Mouse (Mus musculus): ENCODE data around the gene Ppp1r35. TPM values are rescaled to one million over a fixed set of nuclear protein-coding genes. Genes with fewer than 3 reads are reported as not detected.

The Ppp1r35 gene
- polyA plus RNA-seq, 1 experiment: 120 TPM

- DNase-seq: no peak
- no peaks in the 10 kb centered on the region for H3K27me3 ChIP-seq (ENCODE audit: control insufficient read depth, insufficient read depth, low read length)
- no peak for TF ChIP-seq CTCF (IDR thresholded peaks at IDR 0.05; ENCODE audit: borderline replicate concordance, control insufficient read depth, extremely low read depth, insufficient read depth, low read length, poor library complexity)
- TF ChIP-seq POLR2A (IDR thresholded peaks at IDR 0.05; ENCODE audit: control insufficient read depth, extremely low read depth, insufficient read depth, low read length, poor library complexity): no peak
- no peak overlapping the region for H3K4me3 ChIP-seq (ENCODE audit: control insufficient read depth, insufficient read depth, low read length)
- WGBS: 50% methylated on average over 6 of the region's 6 CpGs
- H3K27ac ChIP-seq (ENCODE audit: control insufficient read depth, insufficient read depth, low read length): no peak overlapping the region
- no peaks in the 10 kb centered on the region for H3K36me3 ChIP-seq (ENCODE audit: control insufficient read depth, insufficient read depth, low read length)
- no peaks in the 10 kb centered on the region for H3K4me1 ChIP-seq (replicated peaks; ENCODE audit: control insufficient read depth, insufficient read depth, low read length)
Measured at GRCm38 (mm10) chr5:137823455-137824045, 44.9 kb downstream of the Ppp1r35 start.

DNA sequence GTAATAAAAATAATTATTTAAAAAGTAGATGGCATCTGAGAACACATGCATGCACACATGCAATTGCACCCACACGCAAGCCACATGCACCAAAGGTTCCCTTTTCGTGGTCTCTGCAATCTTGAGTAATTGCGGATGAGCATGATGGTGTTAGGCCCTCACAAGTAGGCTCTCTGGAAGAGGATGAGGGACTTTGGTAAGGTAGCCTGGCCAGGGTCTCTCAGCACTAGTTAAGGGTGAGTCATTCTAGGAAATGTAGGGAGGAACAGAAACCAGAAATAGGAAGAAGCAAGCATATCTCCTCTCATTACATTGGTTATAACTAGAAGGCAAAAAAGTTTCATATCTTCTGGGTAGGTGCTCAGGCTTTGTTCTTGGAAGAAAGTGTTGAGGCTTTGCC is 46.4 kb downstream of the Ppp1r35 start:
- WGBS: 61% methylated on average over 3 of the region's 3 CpGs
- no peak for DNase-seq
- Histone ChIP-seq H3K36me3 (ENCODE audit: control insufficient read depth, insufficient read depth, low read length) (no peaks in the 10 kb centered on the region), H3K27ac (ENCODE audit: control insufficient read depth, insufficient read depth, low read length) (no peak overlapping the region), H3K4me1 (replicated peaks; ENCODE audit: control insufficient read depth, insufficient read depth, low read length) (no peaks in the 10 kb centered on the region), H3K27me3 (ENCODE audit: control insufficient read depth, insufficient read depth, low read length) (no peaks in the 10 kb centered on the region), H3K4me3 (ENCODE audit: control insufficient read depth, insufficient read depth, low read length) (no peak overlapping the region)
- no peak for TF ChIP-seq POLR2A (IDR thresholded peaks at IDR 0.05; ENCODE audit: control insufficient read depth, extremely low read depth, insufficient read depth, low read length, poor library complexity)

DNA sequence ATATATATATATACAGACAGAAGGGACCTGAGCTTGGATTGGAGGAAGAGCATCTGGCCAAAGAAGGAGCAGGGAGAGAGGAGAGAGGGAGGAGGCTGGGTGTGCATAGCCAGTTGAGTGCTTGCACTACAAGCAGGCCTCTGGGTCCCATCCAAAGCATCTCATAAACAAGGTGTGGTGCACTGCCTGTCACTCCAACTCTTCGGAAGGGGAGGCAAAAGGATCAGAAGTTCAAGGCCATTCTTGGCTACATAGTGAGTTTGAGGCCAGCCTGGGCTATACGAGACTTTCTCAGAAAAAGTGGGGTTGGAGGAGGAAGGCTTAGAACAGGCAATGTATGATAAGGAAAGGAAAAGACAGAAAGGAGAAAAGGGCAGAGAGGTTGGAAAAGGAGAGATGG is 47.3 kb downstream of the Ppp1r35 start:
- H3K36me3 ChIP-seq (ENCODE audit: control insufficient read depth, insufficient read depth, low read length): no peaks in the 10 kb centered on the region
- H3K4me3 ChIP-seq (ENCODE audit: control insufficient read depth, insufficient read depth, low read length): no peak overlapping the region
- no peak overlapping the region for H3K27ac ChIP-seq (ENCODE audit: control insufficient read depth, insufficient read depth, low read length)
- H3K4me1 ChIP-seq (replicated peaks; ENCODE audit: control insufficient read depth, insufficient read depth, low read length): no peaks in the 10 kb centered on the region
- 95% methylated on average over 2 of the region's 2 CpGs for WGBS
- no peak for DNase-seq
- TF ChIP-seq CTCF (IDR thresholded peaks at IDR 0.05; ENCODE audit: borderline replicate concordance, control insufficient read depth, extremely low read depth, insufficient read depth, low read length, poor library complexity) (no peak), POLR2A (IDR thresholded peaks at IDR 0.05; ENCODE audit: control insufficient read depth, extremely low read depth, insufficient read depth, low read length, poor library complexity) (no peak)
- no peaks in the 10 kb centered on the region for H3K27me3 ChIP-seq (ENCODE audit: control insufficient read depth, insufficient read depth, low read length)

- Histone ChIP-seq H3K27ac (ENCODE audit: control insufficient read depth, insufficient read depth, low read length) (no peak overlapping the region), H3K27me3 (ENCODE audit: control insufficient read depth, insufficient read depth, low read length) (no peaks in the 10 kb centered on the region), H3K36me3 (ENCODE audit: control insufficient read depth, insufficient read depth, low read length) (no peaks in the 10 kb centered on the region), H3K4me1 (replicated peaks; ENCODE audit: control insufficient read depth, insufficient read depth, low read length) (no peaks in the 10 kb centered on the region), H3K4me3 (ENCODE audit: control insufficient read depth, insufficient read depth, low read length) (no peak overlapping the region)
- TF ChIP-seq POLR2A (IDR thresholded peaks at IDR 0.05; ENCODE audit: control insufficient read depth, extremely low read depth, insufficient read depth, low read length, poor library complexity): no peak
- no peak for TF ChIP-seq CTCF (IDR thresholded peaks at IDR 0.05; ENCODE audit: borderline replicate concordance, control insufficient read depth, extremely low read depth, insufficient read depth, low read length, poor library complexity)
- WGBS: 63% methylated on average over 7 of the region's 7 CpGs
- DNase-seq: no peak
Measured at GRCm38 (mm10) chr5:137826421-137826820, 47.8 kb downstream of the Ppp1r35 start.

- 78% methylated on average over 6 of the region's 6 CpGs for WGBS
- no peak overlapping the region for H3K27ac ChIP-seq (ENCODE audit: control insufficient read depth, insufficient read depth, low read length)
Measured at GRCm38 (mm10) chr5:137828694-137829093, 50.0 kb downstream of the Ppp1r35 start.

More at GRCm38 (mm10) chr5:137828694-137829093, 50.0 kb downstream of the Ppp1r35 start:
- Histone ChIP-seq H3K4me1 (replicated peaks; ENCODE audit: control insufficient read depth, insufficient read depth, low read length) (no peaks in the 10 kb centered on the region), H3K27me3 (ENCODE audit: control insufficient read depth, insufficient read depth, low read length) (no peaks in the 10 kb centered on the region), H3K36me3 (ENCODE audit: control insufficient read depth, insufficient read depth, low read length) (no peaks in the 10 kb centered on the region), H3K4me3 (ENCODE audit: control insufficient read depth, insufficient read depth, low read length) (no peak overlapping the region)
- TF ChIP-seq CTCF (IDR thresholded peaks at IDR 0.05; ENCODE audit: borderline replicate concordance, control insufficient read depth, extremely low read depth, insufficient read depth, low read length, poor library complexity) (no peak), POLR2A (IDR thresholded peaks at IDR 0.05; ENCODE audit: control insufficient read depth, extremely low read depth, insufficient read depth, low read length, poor library complexity) (no peak)
- no peak for DNase-seq

Other genes with a start within 250 kb of the Ppp1r35 start
- not detected in 2 replicates for gene Epo, start 245.6 kb upstream of the Ppp1r35 start, polyA plus RNA-seq (2012; rRNA removed)
- 1,444 and 1,492 TPM in 2 replicates for gene Gnb2, start 245.3 kb upstream of the Ppp1r35 start, polyA plus RNA-seq (2012; rRNA removed)
- gene Actl6b, start 225.3 kb upstream of the Ppp1r35 start, polyA plus RNA-seq (2012; rRNA removed): 0.20 TPM in 1 of 2 replicates, not detected in the other
- 0.49 and 2.4 TPM in 2 replicates for gene Tfr2, start 209.0 kb upstream of the Ppp1r35 start, polyA plus RNA-seq (2012; rRNA removed)
- gene Mospd3, start 177.8 kb upstream of the Ppp1r35 start, polyA plus RNA-seq (2012; rRNA removed): 252 and 273 TPM in 2 replicates
- 21.9 and 29.7 TPM in 2 replicates for gene Pcolce, start 165.1 kb upstream of the Ppp1r35 start, polyA plus RNA-seq (2012; rRNA removed)
- gene Fbxo24, start 149.8 kb upstream of the Ppp1r35 start, polyA plus RNA-seq (2012; rRNA removed): 0.27 and 0.31 TPM in 2 replicates
- 576 and 587 TPM in 2 replicates for gene Lrch4, start 149.7 kb upstream of the Ppp1r35 start, polyA plus RNA-seq (2012; rRNA removed)
- gene Gm20605, start 149.7 kb upstream of the Ppp1r35 start, polyA plus RNA-seq (2012; rRNA removed): 149 and 153 TPM in 2 replicates
- gene Sap25, start 137.5 kb upstream of the Ppp1r35 start, polyA plus RNA-seq (2012; rRNA removed): 576 and 646 TPM in 2 replicates
- 2.2 and 2.5 TPM in 2 replicates for gene Irs3, start 133.1 kb upstream of the Ppp1r35 start, polyA plus RNA-seq (2012; rRNA removed)
- gene Agfg2, start 94.1 kb upstream of the Ppp1r35 start, polyA plus RNA-seq (2012; rRNA removed): 205 and 213 TPM in 2 replicates
- 97.2 and 110 TPM in 2 replicates for gene Nyap1, start 37.2 kb upstream of the Ppp1r35 start, polyA plus RNA-seq (2012; rRNA removed)
- 670 and 672 TPM in 2 replicates for gene Tsc22d4, start 33.1 kb upstream of the Ppp1r35 start, polyA plus RNA-seq (2012; rRNA removed)
- 81.9 and 87.5 TPM in 2 replicates for gene Mepce, start 8.8 kb downstream of the Ppp1r35 start, polyA plus RNA-seq (2012; rRNA removed)
- gene Zcwpw1, start 8.9 kb downstream of the Ppp1r35 start, polyA plus RNA-seq (2012; rRNA removed): 4.6 TPM in 2 replicates
- gene Pilra, start 57.4 kb downstream of the Ppp1r35 start, polyA plus RNA-seq (2012; rRNA removed): 7.2 and 13.5 TPM in 2 replicates
- gene Pilrb1, start 79.3 kb downstream of the Ppp1r35 start, polyA plus RNA-seq (2012; rRNA removed): 9.5 and 10.1 TPM in 2 replicates
- 8.7 and 11.4 TPM in 2 replicates for gene Pilrb2, start 93.0 kb downstream of the Ppp1r35 start, polyA plus RNA-seq (2012; rRNA removed)
- gene Cyp3a13, start 142.8 kb downstream of the Ppp1r35 start, polyA plus RNA-seq (2012; rRNA removed): 0.17 and 0.26 TPM in 2 replicates
- gene Gjc3, start 184.2 kb downstream of the Ppp1r35 start, polyA plus RNA-seq (2012; rRNA removed): 0.03 and 0.09 TPM in 2 replicates
- gene Azgp1, start 202.7 kb downstream of the Ppp1r35 start, polyA plus RNA-seq (2012; rRNA removed): 0.96 TPM in 1 of 2 replicates, not detected in the other
- not detected in 2 replicates for gene Smok3a, start 242.4 kb downstream of the Ppp1r35 start, polyA plus RNA-seq (2012; rRNA removed)
- gene Smok3b, start 242.6 kb downstream of the Ppp1r35 start, polyA plus RNA-seq (2012; rRNA removed): not detected in 2 replicates

Data from thymus, adult 2 months (tissue).